Mouse (Mus musculus) telencephalon, adult 2 months (tissue): ENCODE data around the gene Krt80.
A peak's percentile ranks its signal among the peaks of the same experiment; 100 is the strongest.

ENCODE experiments used
- DNase-seq: peaks from one replicate; pipeline ENCODE4 v3.0.0-alpha.2; 2011; ENCODE audit warnings: low read depth, low spot score

Gene Krt80

DNA sequence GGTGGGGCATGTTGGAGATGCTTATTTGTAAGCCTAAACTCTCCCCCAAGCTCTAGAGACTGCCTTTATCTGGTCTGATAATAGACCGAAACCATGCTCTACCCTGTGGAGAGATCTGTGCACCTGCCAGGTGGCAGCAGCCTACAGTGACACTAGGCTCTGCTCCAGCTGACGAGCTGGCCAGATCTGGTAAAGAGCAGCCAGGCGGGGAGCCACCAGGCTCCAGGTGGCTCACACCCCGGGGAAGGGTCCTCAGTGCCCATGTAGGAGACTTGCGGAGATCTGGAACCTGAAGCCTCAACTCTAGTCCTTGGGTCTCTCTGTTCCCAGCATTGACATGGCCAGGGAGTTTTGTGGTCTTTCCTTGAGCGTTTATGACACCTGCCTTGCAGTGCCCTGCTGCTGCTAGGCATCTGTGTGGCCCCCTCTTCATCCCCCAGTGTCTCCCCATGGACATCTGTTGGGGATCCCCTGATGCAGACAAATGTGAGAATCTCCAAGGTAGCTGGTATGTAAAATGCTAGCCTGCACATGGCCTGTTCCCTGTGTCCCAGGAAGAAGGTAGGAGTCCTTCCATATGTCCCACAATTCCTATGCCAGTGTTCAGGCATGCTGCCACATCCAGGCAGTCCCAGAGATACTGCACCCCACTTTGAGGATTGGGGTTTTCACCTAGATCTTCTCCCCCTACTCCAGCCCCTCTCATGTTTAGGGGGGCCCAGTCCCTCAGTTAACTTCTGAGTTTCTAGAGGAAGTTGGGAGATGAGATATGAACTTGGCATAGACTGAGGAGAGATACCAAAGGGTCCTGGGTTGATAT is 6.2 kb upstream of the Krt80 start:
- no peak for DNase-seq

DNA sequence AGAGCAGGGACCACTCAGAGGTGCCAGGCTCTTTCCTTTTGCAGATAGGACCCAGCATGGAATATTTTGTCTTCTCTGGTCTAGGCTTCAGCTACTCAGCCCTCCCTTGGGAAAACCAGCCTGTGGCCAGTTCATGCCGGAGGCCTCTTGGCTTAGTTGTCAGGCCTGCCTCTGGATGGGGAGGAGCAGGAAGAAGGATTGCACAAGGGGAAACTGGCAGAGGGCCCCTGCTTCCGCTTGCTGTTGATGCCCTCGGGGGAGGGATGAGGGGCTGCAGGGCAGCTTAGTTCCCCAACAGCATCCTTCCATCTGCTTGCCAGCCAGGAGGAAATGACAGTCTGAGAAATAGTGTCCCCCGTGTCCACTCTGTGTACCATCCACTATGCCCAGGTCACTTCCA is 4.9 kb upstream of the Krt80 start:
- DNase-seq, result no peak

DNA sequence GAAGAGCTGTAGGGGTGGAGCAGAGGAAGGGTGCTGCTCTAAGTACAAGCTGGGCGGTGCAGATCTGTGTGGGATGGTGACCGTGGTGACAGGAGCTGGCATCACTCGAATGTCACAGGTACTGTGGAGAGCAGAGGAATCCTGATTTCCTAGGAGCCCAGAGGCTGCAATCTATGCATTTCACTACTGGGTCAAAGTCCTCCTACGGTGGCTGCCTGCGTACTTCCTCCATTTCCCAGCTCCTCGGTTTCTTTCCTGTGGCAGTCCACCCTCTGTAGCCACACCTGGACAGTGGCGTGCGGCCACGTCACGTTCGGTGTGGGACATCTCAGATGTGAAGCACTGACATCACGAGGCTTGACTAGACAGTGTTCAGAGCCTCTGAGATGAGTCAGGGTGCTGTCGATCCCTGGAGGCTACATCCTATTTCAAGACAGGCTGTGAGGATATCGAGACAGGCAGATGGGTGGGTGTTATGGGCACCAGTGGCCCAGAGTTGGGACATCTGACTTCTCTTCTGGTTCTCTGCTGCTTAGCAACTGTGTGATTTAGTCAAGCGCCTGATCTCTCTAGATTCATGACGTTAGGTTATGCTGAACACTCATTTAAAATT is 3.4 kb upstream of the Krt80 start:
- peak; percentile 48 for DNase-seq

DNA sequence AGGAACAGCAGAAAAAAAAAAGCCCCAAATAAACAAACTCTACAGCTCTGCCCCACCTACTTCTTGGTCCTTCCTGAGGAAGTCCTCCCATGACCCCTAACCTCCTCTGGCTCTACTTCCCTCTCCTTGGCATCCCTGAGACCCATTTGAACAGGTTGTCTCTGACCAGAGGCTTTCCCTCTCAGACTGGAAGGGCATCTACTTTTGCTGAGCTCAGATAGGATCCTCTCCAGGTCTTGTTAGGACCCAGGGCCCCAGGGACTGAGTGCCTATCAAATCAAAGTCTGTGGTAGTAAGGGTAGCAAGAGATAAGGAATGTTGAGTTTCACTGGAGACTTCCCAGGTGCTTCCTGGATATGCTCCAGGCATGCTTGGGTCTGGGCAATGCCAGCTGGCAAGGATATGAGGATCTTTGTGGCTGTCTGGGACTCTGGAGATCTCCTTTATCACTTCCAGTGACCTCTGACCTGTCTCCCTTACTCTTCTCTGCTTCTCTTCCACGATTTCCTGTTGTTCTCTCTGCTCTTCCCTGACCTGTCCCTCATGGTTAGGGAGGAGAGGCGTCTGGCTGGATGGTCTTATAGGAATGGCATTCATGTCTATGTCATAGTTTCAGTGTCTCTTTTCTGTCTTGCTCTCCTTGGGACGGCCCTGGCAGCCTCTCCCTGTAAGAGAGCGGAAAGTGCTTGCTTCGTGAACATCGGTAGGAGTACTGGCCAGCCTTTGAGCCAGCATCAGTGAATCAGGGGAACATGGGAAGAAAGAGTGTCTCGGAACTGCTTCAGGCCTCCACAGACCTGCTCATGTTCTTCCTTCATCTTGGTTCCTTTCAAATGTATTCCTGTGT is 2.4 kb upstream of the Krt80 start:
- no peak for DNase-seq

DNA sequence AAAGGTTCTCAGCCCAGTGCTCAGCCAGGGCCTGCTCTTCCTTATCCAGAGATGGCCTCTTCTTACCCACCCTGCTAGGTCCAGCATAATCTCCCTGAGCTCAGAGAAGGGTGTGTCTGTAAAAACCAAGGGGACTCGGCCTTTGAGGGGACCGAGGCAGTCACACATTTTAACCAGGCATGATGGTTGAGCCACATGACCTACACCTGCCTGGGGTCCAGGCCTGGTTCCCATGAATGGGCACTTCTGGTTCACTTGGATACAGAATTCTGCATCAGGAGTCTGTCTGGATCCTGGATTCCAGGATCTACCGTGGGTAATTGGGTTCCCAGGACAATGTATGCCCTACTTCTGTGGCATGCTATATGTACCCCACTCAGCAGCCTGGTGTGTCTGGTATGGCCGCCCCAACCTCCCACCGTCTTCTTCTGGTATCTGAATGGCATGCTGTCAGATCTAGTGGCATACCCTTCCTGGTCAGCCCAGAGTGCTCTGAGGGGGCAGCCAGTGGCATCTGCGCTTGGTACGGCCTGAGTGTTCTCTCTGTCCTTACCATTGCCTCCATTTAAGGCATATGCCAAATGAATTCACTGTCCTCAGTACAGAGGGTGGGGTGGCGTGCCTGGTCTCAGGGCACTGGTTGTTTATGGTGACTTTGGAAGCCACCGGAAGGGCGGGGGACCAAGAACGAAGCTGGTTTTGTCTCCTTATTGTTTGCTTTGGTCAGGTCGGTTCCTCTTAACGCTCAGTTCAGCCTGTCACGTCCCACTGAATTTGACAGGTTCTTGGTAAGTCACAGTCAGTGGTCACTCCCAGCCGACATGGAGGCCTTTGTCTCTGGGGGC is 1.4 kb upstream of the Krt80 start:
- no peak for DNase-seq

DNA sequence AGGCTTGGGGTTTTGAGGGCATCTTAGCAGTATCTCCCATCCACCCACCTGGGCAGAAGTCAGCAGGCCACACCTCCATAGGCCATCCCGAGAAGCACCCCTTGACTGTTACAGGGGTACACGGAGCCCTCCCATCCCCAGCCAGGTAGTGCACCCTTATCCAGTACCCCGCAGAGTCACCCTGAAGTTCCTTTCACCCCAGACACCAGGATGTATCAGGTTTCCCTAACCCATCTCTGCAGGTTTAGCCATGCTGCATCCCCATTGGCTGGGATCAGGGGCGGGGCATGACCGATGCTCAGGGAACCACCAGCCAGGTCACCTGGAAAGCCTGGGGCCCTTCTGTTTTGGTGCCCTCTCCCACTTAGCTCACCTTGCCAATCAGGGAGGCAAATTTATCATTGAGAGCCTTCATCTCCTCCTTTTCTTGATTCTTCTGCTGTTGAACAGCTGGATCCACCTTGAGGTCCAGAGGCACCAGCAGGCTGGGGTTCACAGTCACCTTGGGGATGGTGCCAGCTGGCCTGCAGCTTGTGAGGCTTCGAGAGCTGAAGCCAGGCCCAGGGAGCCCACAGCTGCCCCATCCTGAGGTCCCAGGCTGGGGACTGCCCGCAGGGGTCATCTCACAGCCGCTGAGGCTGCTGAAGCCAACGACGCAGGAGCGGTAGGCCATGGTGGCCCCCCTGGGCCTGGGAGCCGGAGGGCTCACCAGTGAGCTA is 421 bp downstream of the Krt80 start:
- DNase-seq, result no peak

DNA sequence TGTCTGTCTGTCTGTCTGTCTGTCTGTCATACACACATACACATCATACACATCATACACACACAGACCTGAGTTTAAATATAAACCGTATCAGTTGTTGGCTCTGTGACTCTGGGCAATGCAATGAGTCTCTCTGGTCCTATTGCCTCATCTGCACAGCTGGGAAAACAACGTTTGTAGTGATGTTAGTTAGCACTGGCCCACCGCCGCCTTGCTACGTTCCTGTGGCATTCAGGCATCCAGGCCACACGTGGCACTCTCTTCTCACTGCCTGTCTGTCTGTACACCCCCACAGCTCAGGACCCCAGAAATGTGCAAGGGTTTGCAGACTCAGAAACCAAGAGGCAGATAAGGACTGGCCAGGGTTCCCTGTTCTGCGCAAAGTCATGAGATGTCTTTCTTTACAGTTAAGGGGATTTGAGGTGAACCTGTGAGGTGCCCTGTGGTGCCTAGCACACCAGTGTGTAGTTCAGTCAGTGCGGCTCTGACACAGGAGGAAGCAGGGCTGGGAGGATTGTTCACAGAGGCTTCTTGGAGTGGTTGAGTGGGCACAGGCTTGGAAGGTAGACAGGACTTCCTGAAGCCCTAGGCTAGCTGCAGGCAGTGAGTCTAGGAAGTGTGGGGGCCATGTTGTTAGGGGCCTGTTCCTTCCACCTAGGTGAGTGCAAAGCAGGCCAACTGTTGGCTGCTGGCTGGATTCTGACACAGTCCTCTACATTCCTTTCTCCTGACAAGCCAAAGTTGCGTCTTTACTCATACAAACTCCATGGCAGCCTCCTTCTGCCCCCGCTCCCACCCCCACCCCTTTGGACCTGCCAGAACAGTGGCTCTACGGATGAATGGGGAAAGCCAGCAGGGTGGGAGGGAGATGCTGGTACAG is 1.2 kb downstream of the Krt80 start:
- DNase-seq, result no peak

DNA sequence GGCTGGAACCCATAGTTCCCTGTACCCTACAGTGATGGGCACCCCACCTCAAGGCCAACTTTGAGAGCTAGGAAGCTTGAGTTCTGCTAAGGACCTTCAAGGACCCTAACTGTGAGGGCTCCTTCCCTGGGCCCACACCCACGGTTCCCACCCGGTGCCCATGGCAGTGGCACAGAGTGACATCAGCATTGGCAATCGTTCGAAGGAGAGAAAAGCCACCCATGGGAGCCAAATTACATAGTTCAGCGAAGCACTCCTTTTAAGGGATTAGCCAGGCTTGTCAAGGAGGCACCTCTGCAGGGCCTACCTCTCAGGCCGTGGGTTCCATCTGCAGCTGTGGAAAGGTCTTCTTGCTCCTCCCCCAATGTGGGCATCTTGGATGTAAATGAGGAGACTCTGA is 1.9 kb downstream of the Krt80 start:
- no peak for DNase-seq

DNA sequence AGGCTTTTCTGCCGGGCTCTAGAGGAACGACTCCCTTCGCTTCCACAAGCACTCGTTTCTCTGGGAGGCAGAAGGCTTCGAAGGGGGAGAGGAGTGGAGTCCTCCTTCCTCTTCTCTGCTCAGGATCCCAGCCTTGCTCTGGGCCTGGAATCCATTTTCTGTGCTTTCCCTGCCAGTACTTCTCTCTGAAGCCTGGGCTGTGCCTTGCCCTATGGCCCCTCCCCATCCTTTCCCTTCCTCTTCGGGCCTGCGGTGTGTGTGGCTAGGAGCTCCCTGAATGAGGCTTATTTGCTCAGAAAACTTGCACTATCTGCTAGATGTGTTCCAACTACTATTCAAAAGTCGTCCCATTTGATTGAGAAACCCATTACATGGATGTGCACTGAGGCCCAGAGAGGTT is 2.5 kb downstream of the Krt80 start:
- DNase-seq, result no peak

DNA sequence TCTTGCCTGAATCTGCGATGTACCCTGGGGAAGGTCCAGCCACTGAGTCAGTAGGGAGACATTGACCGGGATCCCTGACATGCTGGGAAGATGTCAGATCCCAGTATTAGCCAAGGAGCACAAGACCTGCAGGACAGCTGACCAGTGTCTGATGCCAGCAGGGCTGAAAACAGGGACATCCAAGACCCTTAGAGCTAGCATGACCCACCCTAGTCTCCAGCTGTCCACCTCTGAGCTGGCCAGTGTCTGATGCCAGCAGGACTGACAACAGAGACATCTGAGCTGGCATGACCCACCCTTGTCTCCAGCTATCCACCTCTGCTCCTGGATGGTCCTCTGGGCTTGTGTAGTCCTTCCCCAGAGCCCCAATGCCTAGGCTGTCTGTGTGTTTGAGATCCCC is 3.0 kb downstream of the Krt80 start:
- no peak for DNase-seq

DNA sequence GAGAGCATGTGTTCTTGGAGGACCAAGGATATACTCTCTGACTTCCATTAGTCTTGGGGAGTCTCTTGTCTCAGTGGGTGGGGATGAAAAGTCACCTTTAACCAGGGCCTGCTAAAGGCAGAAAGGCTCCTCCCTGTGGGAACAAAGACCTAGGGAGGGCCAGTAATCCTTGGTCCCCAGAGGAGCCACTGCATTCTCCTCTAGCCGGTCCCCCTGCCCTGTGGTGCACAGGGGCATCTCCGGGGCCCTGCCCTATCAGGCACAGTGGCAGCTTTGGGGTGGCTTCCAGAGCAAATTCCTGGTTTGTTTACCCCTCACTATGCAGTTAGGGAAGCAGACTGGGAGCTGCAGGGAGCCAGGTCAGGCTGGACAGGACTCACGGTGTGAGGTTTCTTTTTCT is 3.5 kb downstream of the Krt80 start:
- DNase-seq, result no peak

DNA sequence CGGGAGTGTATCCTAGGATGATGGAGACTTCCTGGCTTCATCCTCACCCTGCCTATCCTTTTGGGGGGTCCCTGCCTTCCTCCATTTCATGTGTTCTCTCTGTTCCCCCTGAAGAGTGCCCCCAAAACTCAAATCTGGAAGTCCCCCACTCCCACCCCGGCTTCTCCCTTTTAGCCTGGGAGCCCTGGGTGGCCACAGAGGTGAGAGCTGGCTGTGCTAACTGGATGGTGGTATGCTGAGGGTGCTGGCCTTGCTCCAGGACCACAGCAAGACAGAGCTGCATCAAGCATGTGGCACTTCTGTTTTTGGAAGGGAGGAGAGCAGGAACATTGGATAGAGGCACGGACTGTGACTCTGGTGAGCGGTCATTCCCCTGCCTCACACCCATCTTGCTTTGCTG is 4.2 kb downstream of the Krt80 start:
- no peak for DNase-seq

DNA sequence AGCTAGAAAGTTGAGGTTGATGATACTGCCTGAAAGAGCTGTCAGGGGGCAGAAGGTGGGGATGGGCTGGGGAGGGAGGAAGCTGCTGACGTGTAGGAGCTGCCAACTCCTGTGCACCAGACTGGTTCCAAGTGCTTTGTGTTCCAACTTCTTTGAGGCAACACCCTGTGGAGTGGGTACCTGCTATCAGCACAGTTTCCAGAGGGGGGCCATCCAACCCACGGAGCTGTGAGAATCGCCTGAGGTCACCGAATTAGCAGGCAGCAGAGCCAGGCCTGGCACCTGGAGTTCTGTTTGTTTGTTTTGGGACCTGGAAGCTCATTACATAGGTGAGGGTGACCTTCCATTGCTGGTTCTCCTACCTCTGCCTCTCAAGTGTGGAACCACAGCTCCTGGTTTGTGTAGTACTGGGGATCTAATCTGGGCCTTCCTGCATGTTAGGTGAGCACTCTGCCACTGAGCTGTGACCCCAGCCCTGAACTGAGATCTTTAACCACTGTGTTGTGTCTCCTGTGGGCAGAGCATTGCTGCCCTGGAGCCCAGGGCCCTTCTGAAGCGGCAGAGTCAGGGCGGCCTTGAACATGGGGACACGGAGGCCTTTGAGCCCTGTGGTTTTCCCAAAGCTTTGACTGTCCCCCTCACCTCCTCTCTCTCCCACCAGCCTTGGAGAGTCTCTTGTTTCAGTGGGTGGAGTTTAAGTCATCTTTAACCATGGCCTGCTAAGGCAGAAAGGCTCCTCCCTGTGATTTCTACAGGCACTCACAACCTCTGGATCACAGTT is 4.9 kb downstream of the Krt80 start:
- DNase-seq, result no peak

DNA sequence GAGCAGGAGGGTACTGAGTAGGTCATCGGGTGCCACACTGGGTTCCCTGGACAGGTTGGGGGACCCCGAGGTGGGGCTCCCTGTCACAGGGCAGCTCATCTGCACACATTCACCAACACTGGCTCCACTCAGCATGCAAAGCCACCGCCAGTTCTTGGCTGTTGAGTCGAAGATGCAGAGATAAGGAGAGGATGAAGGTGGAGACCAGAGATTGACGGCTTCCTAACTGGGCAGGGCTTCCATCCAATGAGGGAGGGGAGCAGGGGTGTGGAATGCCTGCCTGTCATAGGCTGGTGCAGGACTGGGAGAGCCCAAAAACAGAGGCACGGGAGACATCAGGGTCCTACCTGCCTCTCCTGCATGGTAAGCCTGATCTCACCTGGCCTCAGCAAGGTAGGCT is 5.5 kb downstream of the Krt80 start:
- no peak for DNase-seq

DNA sequence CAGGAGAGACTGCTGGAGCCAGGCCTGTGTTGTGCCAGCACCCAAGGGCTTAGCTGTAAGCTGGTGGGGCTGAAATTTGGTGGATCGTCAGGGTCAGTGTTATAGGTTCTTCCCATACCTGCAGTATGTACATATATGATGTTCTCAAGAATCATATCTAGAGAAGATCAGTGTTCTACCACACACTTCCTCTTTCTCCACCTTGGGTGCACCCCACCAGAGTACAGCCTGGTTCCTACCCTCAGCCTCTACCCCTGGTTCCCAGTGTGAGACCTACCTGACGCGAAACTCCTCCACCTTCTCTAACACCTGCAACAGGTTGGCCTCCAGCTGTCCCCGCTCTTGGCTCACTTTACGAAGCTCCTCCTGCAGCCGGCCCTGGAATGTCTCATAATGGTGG is 6.0 kb downstream of the Krt80 start:
- no peak for DNase-seq

DNA sequence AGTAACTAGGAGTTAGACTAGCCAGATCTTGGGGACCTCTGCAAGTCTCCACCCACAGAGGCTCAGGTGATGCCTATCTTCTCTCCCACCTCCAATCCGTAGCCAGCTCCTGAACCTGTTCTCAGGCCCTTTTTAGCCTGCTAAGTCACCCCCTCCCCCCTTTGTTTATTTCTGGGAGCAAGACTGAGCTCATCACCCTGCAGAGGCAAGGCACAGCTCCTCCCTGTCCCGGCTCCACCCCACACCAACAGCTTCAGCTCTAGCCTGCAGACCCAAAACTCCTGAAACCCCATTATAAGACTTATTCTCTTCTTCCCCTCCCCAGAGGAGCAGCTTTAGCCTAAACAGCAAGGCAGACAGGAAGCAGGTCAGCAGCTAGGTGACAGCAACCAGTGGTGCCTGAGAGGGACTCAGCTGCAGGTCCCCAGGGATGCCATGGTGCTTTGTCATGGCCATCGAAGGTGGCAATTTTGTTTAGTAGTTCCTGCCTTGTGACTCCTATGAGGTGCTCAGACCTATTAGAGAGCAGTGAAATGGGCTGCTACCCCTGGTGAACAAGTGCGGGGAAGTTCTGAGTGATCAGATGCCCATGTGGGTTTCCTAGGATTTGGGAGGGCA is 7.5 kb downstream of the Krt80 start:
- DNase-seq, result no peak

DNA sequence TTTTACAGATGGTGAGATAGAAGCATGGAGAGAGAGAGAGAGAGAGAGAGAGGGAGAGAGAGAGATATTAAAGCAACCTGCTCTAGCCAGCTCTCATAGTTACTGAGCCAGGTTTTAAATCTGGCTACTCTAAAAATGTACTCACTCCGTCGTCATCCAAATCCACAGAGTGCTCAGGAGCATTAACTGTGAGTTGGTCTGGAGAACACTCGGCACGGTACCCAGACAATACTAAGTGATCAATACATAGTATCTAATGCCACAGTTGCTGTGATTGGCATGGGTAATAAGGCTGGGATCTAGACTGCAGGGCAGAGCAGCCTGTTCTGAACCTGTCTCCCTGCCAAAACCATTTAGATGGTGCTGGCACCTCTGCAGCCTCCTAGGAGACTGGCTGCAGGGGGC is 14.6 kb downstream of the Krt80 start:
- peak; percentile 70 for DNase-seq

DNA sequence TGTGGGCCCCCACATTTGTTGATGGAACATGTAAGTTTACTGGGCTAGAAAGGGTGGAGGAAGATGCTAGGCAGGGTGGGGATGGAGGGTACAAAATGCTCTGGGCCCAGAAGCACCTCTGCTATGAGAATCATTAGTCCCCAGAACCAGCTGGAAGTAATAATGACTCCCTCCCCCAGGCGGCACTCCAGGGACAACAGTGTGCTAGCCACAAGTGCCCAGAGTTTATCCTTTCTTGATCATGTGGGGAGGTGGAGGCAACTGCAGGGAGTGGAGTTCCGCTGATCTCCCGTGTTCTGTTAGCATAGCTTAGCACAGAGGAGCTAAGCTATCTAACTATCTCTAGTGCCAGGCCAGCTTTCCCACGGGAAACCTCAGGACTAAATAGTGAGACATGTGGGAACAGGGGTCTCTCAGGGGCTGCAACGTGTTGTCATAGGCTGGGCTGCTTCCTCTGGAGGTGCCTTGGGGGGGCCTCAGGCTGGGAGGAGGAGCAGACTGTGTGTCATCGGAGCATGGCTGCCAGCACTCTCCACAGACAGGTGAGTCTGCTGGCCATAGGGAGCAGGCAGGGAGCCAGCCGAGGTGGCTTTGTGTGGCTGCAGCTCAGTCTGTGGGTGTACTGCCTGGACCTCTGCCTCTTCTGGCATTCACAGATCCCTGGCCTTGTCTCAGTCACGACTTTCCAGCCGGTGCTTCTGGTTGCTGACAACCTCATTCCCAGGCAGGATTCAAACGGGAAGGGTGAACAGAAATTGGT is 17.1 kb downstream of the Krt80 start:
- no peak for DNase-seq
